Mouse (Mus musculus): ENCODE data around the gene Asah2. TPM values are rescaled to one million over a fixed set of nuclear protein-coding genes. Genes with fewer than 3 reads are reported as not detected.

Gene Asah2
- total RNA-seq, 2 experiments from 2014 or later, result 5.6 to 6.5 TPM

GRCm38 (mm10) chr19:32018585-32018984, 89.4 kb downstream of the Asah2 start:
- intact Hi-C loops (cut with DNase I), result no loop called here
- DNase-seq (ENCODE audit: low spot score in 2 of 2), result no peak

- DNase-seq (ENCODE audit: low spot score in 2 of 2), result no peak
- intact Hi-C loops (cut with DNase I), result no loop called here
Observed at GRCm38 (mm10) chr19:32018053-32018452, 90.0 kb downstream of the Asah2 start.

- intact Hi-C loops (cut with DNase I), result no loop called here
- DNase-seq (ENCODE audit: low spot score in 2 of 2), result no peak
Observed at GRCm38 (mm10) chr19:32002623-32003022, 105.4 kb downstream of the Asah2 start.

GRCm38 (mm10) chr19:31996916-31997315, 111.1 kb downstream of the Asah2 start:
- intact Hi-C loops (cut with DNase I), result no loop called here
- DNase-seq (ENCODE audit: low spot score in 2 of 2), result no peak

GRCm38 (mm10) chr19:31991057-31991456, 117.0 kb downstream of the Asah2 start:
- intact Hi-C loops (cut with DNase I), result no loop called here
- no peak for DNase-seq (ENCODE audit: low spot score in 2 of 2)

- no peak for DNase-seq (ENCODE audit: low spot score in 2 of 2)
- intact Hi-C loops (cut with DNase I), result loop anchor here (10.0 kb wide), 2 partner anchors 119 to 409 kb away; partner anchors contain the start of gene Sgms1
Observed at GRCm38 (mm10) chr19:31975882-31976281, 132.1 kb downstream of the Asah2 start.

- peak; percentile 80 to 88 for DNase-seq (ENCODE audit: low spot score in 2 of 2)
- intact Hi-C loops (cut with DNase I), result loop anchor here (5.0 to 10.0 kb wide), 4 partner anchors 55 to 720 kb away; partner anchors contain the start of gene Sgms1
Observed at GRCm38 (mm10) chr19:31971998-31972397, 136.0 kb downstream of the Asah2 start.

GRCm38 (mm10) chr19:31971405-31971804, 136.6 kb downstream of the Asah2 start:
- DNase-seq (ENCODE audit: low spot score in 2 of 2), result no peak
- intact Hi-C loops (cut with DNase I), result loop anchor here (5.0 to 10.0 kb wide), 4 partner anchors 56 to 721 kb away; partner anchors contain the start of gene Sgms1

GRCm38 (mm10) chr19:31967933-31968532, 140.0 kb downstream of the Asah2 start:
- peak; percentile 8 to 11 for DNase-seq (ENCODE audit: low spot score in 2 of 2)
- intact Hi-C loops (cut with DNase I), result loop anchor here (5.0 to 10.0 kb wide), 2 partner anchors 103 to 206 kb away; partner anchors contain the start of gene A1cf

- intact Hi-C loops (cut with DNase I), result loop anchor here (10.0 kb wide), 1 partner anchor 98 kb away; the partner anchor contains the start of gene A1cf
- no peak for DNase-seq (ENCODE audit: low spot score in 2 of 2)
Observed at GRCm38 (mm10) chr19:31963147-31963546, 144.9 kb downstream of the Asah2 start.

- intact Hi-C loops (cut with DNase I), result loop anchor here (10.0 kb wide), 1 partner anchor 96 kb away; the partner anchor contains the start of gene A1cf
- no peak for DNase-seq (ENCODE audit: low spot score in 2 of 2)
Observed at GRCm38 (mm10) chr19:31960434-31960833, 147.6 kb downstream of the Asah2 start.

- no peak for DNase-seq (ENCODE audit: low spot score in 2 of 2)
- intact Hi-C loops (cut with DNase I), result no loop called here
Observed at GRCm38 (mm10) chr19:31956359-31956758, 151.7 kb downstream of the Asah2 start.

GRCm38 (mm10) chr19:31954696-31955095, 153.3 kb downstream of the Asah2 start:
- intact Hi-C loops (cut with DNase I), result no loop called here
- DNase-seq (ENCODE audit: low spot score in 2 of 2), result no peak

GRCm38 (mm10) chr19:31954267-31954666, 153.7 kb downstream of the Asah2 start:
- intact Hi-C loops (cut with DNase I), result no loop called here
- DNase-seq (ENCODE audit: low spot score in 2 of 2), result no peak

GRCm38 (mm10) chr19:31953799-31954198, 154.2 kb downstream of the Asah2 start:
- intact Hi-C loops (cut with DNase I), result no loop called here
- no peak for DNase-seq (ENCODE audit: low spot score in 2 of 2)

- intact Hi-C loops (cut with DNase I), result no loop called here
- DNase-seq (ENCODE audit: low spot score in 2 of 2), result no peak
Observed at GRCm38 (mm10) chr19:31950793-31951489, 157.1 kb downstream of the Asah2 start.

Other genes with a start within 250 kb of the Asah2 start
- gene A1cf, start 239.4 kb downstream of the Asah2 start, total RNA-seq (2021), result not detected